Mouse (Mus musculus) G1E-ER4 (cell line): Measurements from ENCODE around the gene Lman1l. TPM values are rescaled to one million over a fixed set of nuclear protein-coding genes. Genes with fewer than 3 reads are reported as not detected.

ENCODE experiments used
- GATA1 ChIP-seq: IDR thresholded peaks from one replicate; pipeline ENCODE4 v1.8.0; 2012; ENCODE audit warnings: low read length, inconsistent platforms
- polyA plus RNA-seq: library from polyadenylated mRNA; stranded (reverse); fragments of >175 nt; gene quantifications from 2 replicates; pipeline ENCODE4 v1.2.3, GENCODE M21; 2012

The Lman1l gene
- polyA plus RNA-seq, 1 experiment, result not detected

DNA sequence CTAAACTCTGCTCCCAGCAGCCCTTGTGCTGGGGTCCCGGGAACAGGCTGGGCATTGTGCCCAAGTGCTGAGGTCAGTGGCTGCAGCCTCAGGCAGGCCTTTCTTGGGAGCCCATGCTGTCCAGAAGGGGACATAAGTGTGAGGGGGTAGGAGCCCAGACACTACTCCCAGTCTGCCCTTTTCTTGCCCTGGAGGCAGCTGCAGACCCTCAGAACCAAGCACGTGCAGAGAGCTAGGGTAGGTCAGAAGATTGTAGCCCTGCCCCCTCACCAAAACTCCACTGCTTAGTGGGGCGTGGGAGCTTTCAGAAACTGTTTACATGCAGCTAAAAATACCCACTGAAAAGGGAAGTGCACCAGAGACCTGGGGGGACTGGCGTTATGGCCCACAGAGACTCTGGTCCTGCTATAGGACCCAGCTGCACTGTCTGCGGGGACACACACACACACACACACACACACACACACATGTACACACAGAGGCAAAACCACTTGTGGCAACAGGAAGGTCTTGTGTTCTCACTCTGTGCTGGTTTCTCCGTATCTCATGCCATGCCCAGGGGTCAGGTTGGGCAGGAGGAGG, 17.3 kb upstream of the Lman1l start:
- no peak for TF ChIP-seq GATA1

GRCm38 (mm10) chr9:57637272-57637671, 16.7 kb upstream of the Lman1l start:
- no peak for TF ChIP-seq GATA1

- TF ChIP-seq GATA1, result no peak
Measured at GRCm38 (mm10) chr9:57633481-57634024, 13.0 kb upstream of the Lman1l start.

DNA sequence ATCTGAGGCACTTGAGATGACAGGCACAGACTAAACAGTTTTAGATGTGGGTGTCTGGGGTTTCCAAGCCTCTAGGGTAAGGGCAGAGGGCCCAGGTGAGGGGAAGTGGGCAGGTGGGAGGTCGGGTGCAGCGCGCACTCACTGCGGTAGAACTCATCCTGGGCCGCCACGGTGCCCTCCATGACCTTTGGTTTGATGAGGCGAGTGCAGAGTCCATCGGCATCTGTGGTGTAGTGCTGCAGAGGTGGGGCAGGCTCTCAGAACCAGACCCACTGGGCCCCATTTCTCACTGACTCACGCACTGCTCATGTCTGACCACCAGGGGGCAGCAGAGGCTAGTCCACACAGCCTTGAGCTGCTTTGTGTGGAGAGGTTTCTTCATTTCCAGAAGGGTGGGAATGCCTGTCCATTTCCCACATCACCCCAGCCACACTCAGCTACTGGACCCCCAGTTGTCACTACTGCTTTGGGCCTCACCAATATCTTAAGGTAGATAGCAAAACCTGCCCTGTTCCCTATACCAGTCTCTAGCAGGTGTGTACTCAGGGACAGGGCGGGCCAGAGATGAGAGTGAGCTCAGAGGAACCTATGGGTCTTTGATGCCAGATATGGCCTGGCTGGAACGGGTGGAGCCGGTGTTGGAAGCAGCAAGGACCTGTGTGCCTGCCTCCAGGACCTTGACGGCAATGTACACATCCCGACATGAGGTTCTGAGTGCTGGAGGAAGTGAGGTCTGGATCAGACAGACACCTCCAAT, 8.7 kb upstream of the Lman1l start:
- TF ChIP-seq GATA1, result no peak

- TF ChIP-seq GATA1, result no peak
Measured at GRCm38 (mm10) chr9:57628717-57629116, 8.1 kb upstream of the Lman1l start.

- no peak for TF ChIP-seq GATA1
Measured at GRCm38 (mm10) chr9:57627892-57628291, 7.3 kb upstream of the Lman1l start.

DNA sequence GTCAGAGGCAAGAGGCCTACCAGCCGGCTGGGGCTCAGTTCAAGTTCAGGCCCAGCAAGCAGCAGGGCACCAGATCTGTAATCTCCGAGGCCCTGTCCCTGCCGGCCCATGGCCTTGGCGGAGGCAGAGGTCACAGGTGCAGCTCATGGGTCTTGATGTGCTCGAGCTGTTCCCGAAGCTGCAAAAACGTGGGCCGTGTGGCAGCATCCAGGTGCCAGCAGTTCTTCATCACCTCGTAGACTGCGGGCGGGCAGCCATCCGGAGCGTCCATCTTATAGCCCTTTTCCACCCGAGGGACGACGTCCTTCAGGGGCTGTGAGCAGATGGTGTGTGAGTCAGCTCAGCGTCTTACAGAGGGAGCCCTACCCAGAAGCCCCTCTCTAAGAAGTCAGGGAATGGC, 6.6 kb upstream of the Lman1l start:
- TF ChIP-seq GATA1, result no peak

DNA sequence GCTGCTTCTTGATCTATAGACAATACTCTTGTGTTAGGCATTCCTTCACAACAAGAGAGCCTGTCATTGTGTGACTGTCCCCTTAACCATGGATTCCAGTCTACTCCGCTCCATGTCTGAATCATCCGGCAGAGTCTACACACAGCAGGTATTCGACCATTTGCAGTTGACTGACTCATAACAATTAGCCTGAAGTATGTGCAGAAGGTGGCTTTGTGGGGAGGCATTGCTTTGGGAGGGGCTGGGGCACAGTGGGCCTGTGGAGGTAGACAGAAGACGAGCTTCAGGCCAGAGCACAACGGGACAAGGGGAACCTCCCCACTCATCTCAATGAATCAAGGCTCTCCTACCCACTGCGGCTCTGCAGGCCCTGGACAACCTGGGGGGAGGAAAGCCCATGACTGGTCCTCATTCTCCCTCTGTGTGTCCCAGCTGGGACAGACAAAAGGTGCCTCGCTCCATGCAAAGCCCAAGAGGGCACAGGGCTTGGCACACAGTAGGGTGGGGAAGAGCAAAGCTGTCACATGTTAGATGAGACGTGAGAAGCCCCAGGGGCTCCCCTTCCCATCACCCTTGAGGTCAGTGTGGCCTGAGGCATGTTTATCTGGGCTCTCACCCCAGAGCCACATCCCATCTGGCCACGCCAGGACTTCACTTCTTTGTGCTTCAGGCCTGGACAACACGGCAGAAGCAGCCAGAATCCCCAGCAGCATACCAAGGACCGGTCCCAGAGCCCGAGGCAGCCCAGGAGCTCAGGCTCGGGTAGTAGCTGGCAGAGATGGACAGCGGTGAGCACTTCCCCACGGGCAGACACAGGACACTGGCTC, 5.3 kb upstream of the Lman1l start:
- no peak for TF ChIP-seq GATA1

GRCm38 (mm10) chr9:57624295-57624694, 3.7 kb upstream of the Lman1l start:
- TF ChIP-seq GATA1, result no peak

GRCm38 (mm10) chr9:57618854-57619253, 1.7 kb downstream of the Lman1l start:
- no peak for TF ChIP-seq GATA1

GRCm38 (mm10) chr9:57617556-57618169, 2.9 kb downstream of the Lman1l start:
- TF ChIP-seq GATA1, result no peak

DNA sequence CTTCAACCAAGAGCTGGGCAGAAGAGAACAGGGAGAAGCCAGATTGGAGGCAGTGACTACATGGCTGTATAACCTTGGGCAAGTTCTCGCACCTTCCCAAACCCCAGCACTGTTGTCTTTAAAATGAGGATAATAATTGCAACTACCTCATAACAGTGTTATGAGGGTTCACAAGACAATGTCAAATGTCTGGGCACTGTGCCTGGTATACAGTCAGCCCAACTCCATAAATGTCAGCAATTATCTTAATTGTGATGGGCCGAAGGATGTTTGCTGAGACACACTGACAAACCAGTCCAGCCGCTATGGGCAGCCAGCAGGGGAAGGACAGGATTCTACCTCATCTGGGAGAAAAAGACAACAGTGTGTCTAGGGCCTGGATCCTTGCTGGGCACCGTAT, 5.8 kb downstream of the Lman1l start:
- TF ChIP-seq GATA1, result no peak

- no peak for TF ChIP-seq GATA1
Measured at GRCm38 (mm10) chr9:57613975-57614374, 6.6 kb downstream of the Lman1l start.

DNA sequence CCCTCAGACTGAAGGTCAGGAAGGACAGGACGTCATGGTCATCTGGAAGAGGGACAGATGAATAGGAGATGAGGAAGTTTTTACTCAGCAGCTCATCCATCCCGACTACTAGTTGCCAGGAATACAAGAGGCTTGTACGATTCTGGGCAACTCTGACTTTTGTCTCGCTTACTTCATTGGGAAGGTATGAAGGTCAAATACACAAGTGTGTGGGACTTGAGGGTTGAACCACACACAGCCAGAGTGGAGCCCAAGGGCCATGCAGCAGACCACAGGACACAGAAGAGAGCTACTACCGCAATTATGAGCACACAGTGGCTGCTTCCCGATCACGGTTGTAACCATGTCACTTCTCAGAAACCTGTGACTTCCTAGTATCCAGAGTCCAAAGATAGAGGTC, 8.0 kb downstream of the Lman1l start:
- TF ChIP-seq GATA1, result no peak

- no peak for TF ChIP-seq GATA1
Measured at GRCm38 (mm10) chr9:57610359-57610826, 10.2 kb downstream of the Lman1l start.

- no peak for TF ChIP-seq GATA1
Measured at GRCm38 (mm10) chr9:57609803-57610202, 10.8 kb downstream of the Lman1l start.
